Mouse (Mus musculus): ENCODE measurements around the gene Snx33. TPM values are rescaled to one million over a fixed set of nuclear protein-coding genes. Genes with fewer than 3 reads are reported as not detected.

Snx33 gene
- total and polyA plus RNA-seq, 2 experiments from 2014 or later = 5.2 to 11.4 TPM

GRCm38 (mm10) chr9:56903662-56904061, 24.5 kb downstream of the Snx33 start:
- ATAC-seq (ENCODE audit: insufficient read depth, low read depth) (no peak), DNase-seq (ENCODE audit: low spot score) (no peak)
- Histone ChIP-seq H3K9me3 (replicated peaks; ENCODE audit: control insufficient read depth, low read length) (no peaks in the 10 kb centered on the region), H3K27ac (ENCODE audit: low read depth) (no peak overlapping the region), H3K4me2 (ENCODE audit: low read depth, low read length) (no peak overlapping the region), H3K9ac (replicated peaks; ENCODE audit: low read depth, low read length) (no peak overlapping the region), H3K4me1 (ENCODE audit: control insufficient read depth, insufficient read depth) (peaks cover 4% of the 10 kb centered on the region; the same call in 1 of the 2 replicates), H3K4me3 (ENCODE audit: low read depth, low read length) (no peak overlapping the region), H3K27me3 (ENCODE audit: control insufficient read depth, insufficient read depth, low read length) (no peaks in the 10 kb centered on the region), H3K36me3 (replicated peaks; ENCODE audit: control insufficient read depth, insufficient read depth, low read length) (0 out of 2 replicates have a peak, but pooled peaks cover 3% of the 10 kb centered on the region)
- TF ChIP-seq EP300 (IDR thresholded peaks at IDR 0.05; ENCODE audit: low read depth) (no peak), CTCF (IDR thresholded peaks at IDR 0.05; ENCODE audit: low read depth) (no peak)
- 62% methylated on average over 3 of the region's 3 CpGs for WGBS

- no peak overlapping the region; the same call in 1 of the 2 replicates for H3K27ac ChIP-seq (ENCODE audit: low read depth)
- no peak for TF ChIP-seq EP300 (IDR thresholded peaks at IDR 0.05; ENCODE audit: low read depth)
- TF ChIP-seq CTCF (IDR thresholded peaks at IDR 0.05; ENCODE audit: low read depth) = no peak
- ATAC-seq (ENCODE audit: insufficient read depth, low read depth) = no peak
Measured at GRCm38 (mm10) chr9:56901187-56901586, 27.0 kb downstream of the Snx33 start.

GRCm38 (mm10) chr9:56900571-56900970, 27.6 kb downstream of the Snx33 start:
- Histone ChIP-seq H3K4me2 (ENCODE audit: low read depth, low read length) (no peak overlapping the region), H3K4me3 (ENCODE audit: low read depth, low read length) (no peak overlapping the region), H3K4me1 (ENCODE audit: control insufficient read depth, insufficient read depth) (0 out of 2 replicates have a peak, but pooled peaks cover 4% of the 10 kb centered on the region), H3K9ac (replicated peaks; ENCODE audit: low read depth, low read length) (no peak overlapping the region), H3K9me3 (replicated peaks; ENCODE audit: control insufficient read depth, low read length) (no peaks in the 10 kb centered on the region), H3K27me3 (ENCODE audit: control insufficient read depth, insufficient read depth, low read length) (no peaks in the 10 kb centered on the region), H3K27ac (ENCODE audit: low read depth) (no peak overlapping the region), H3K36me3 (replicated peaks; ENCODE audit: control insufficient read depth, insufficient read depth, low read length) (0 out of 2 replicates have a peak, but pooled peaks cover 14% of the 10 kb centered on the region)
- DNase-seq (ENCODE audit: low spot score) (peak; percentile 49), ATAC-seq (ENCODE audit: insufficient read depth, low read depth) (peak; percentile 32; the same call in 1 of the 2 replicates)
- no peak for TF ChIP-seq CTCF (IDR thresholded peaks at IDR 0.05; ENCODE audit: low read depth)
- no peak for TF ChIP-seq EP300 (IDR thresholded peaks at IDR 0.05; ENCODE audit: low read depth)
- 19% methylated on average over 9 of the region's 9 CpGs for WGBS

More at GRCm38 (mm10) chr9:56901187-56901586, 27.0 kb downstream of the Snx33 start:
- H3K36me3 ChIP-seq (replicated peaks; ENCODE audit: control insufficient read depth, insufficient read depth, low read length) = 0 out of 2 replicates have a peak, but pooled peaks cover 14% of the 10 kb centered on the region
- H3K9me3 ChIP-seq (replicated peaks; ENCODE audit: control insufficient read depth, low read length) = no peaks in the 10 kb centered on the region
- WGBS = 44% methylated on average over 8 of the region's 8 CpGs
- H3K4me1 ChIP-seq (ENCODE audit: control insufficient read depth, insufficient read depth) = 0 out of 2 replicates have a peak, but pooled peaks cover 4% of the 10 kb centered on the region
- no peak for DNase-seq (ENCODE audit: low spot score)
- H3K27me3 ChIP-seq (ENCODE audit: control insufficient read depth, insufficient read depth, low read length) = no peaks in the 10 kb centered on the region
- H3K9ac ChIP-seq (replicated peaks; ENCODE audit: low read depth, low read length) = no peak overlapping the region
- no peak overlapping the region for H3K4me3 ChIP-seq (ENCODE audit: low read depth, low read length)
- H3K4me2 ChIP-seq (ENCODE audit: low read depth, low read length) = no peak overlapping the region

GRCm38 (mm10) chr9:56900060-56900459, 28.1 kb downstream of the Snx33 start:
- no peak for TF ChIP-seq CTCF (IDR thresholded peaks at IDR 0.05; ENCODE audit: low read depth)
- no peak for TF ChIP-seq EP300 (IDR thresholded peaks at IDR 0.05; ENCODE audit: low read depth)
- no peak overlapping the region for H3K4me2 ChIP-seq (ENCODE audit: low read depth, low read length)
- H3K9ac ChIP-seq (replicated peaks; ENCODE audit: low read depth, low read length) = no peak overlapping the region
- no peaks in the 10 kb centered on the region for H3K27me3 ChIP-seq (ENCODE audit: control insufficient read depth, insufficient read depth, low read length)
- ATAC-seq (ENCODE audit: insufficient read depth, low read depth) (no peak), DNase-seq (ENCODE audit: low spot score) (no peak)
- no peak overlapping the region for H3K4me3 ChIP-seq (ENCODE audit: low read depth, low read length)
- H3K36me3 ChIP-seq (replicated peaks; ENCODE audit: control insufficient read depth, insufficient read depth, low read length) = 0 out of 2 replicates have a peak, but pooled peaks cover 18% of the 10 kb centered on the region
- H3K9me3 ChIP-seq (replicated peaks; ENCODE audit: control insufficient read depth, low read length) = no peaks in the 10 kb centered on the region
- 0 out of 2 replicates have a peak, but pooled peaks cover 4% of the 10 kb centered on the region for H3K4me1 ChIP-seq (ENCODE audit: control insufficient read depth, insufficient read depth)
- no peak overlapping the region for H3K27ac ChIP-seq (ENCODE audit: low read depth)

- Histone ChIP-seq H3K9me3 (replicated peaks; ENCODE audit: control insufficient read depth, low read length) (no peaks in the 10 kb centered on the region), H3K4me1 (ENCODE audit: control insufficient read depth, insufficient read depth) (0 out of 2 replicates have a peak, but pooled peaks cover 6% of the 10 kb centered on the region), H3K27me3 (ENCODE audit: control insufficient read depth, insufficient read depth, low read length) (no peaks in the 10 kb centered on the region), H3K27ac (ENCODE audit: low read depth) (no peak overlapping the region), H3K4me2 (ENCODE audit: low read depth, low read length) (no peak overlapping the region), H3K9ac (replicated peaks; ENCODE audit: low read depth, low read length) (no peak overlapping the region), H3K36me3 (replicated peaks; ENCODE audit: control insufficient read depth, insufficient read depth, low read length) (0 out of 2 replicates have a peak, but pooled peaks cover 21% of the 10 kb centered on the region), H3K4me3 (ENCODE audit: low read depth, low read length) (no peak overlapping the region)
- 83% methylated on average over 11 of the region's 11 CpGs for whole genome bisulfite sequencing
- ATAC-seq (ENCODE audit: insufficient read depth, low read depth) = no peak
- DNase-seq (ENCODE audit: low spot score) = no peak
- TF ChIP-seq EP300 (IDR thresholded peaks at IDR 0.05; ENCODE audit: low read depth) (no peak), CTCF (IDR thresholded peaks at IDR 0.05; ENCODE audit: low read depth) (no peak)
Measured at GRCm38 (mm10) chr9:56899409-56899808, 28.8 kb downstream of the Snx33 start.

- TF ChIP-seq CTCF (IDR thresholded peaks at IDR 0.05; ENCODE audit: low read depth) = no peak
- no peak for TF ChIP-seq EP300 (IDR thresholded peaks at IDR 0.05; ENCODE audit: low read depth)
- Histone ChIP-seq H3K4me2 (ENCODE audit: low read depth, low read length) (no peak overlapping the region), H3K4me1 (ENCODE audit: control insufficient read depth, insufficient read depth) (0 out of 2 replicates have a peak, but pooled peaks cover 10% of the 10 kb centered on the region), H3K27me3 (ENCODE audit: control insufficient read depth, insufficient read depth, low read length) (no peaks in the 10 kb centered on the region), H3K27ac (ENCODE audit: low read depth) (no peak overlapping the region), H3K9ac (replicated peaks; ENCODE audit: low read depth, low read length) (no peak overlapping the region), H3K36me3 (replicated peaks; ENCODE audit: control insufficient read depth, insufficient read depth, low read length) (peaks cover 32% of the 10 kb centered on the region; the same call in 1 of the 2 replicates), H3K4me3 (ENCODE audit: low read depth, low read length) (no peak overlapping the region), H3K9me3 (replicated peaks; ENCODE audit: control insufficient read depth, low read length) (no peaks in the 10 kb centered on the region)
- DNase-seq (ENCODE audit: low spot score) (no peak), ATAC-seq (ENCODE audit: insufficient read depth, low read depth) (no peak)
- 89% methylated on average over 12 of the region's 12 CpGs for WGBS
Measured at GRCm38 (mm10) chr9:56896779-56897178, 31.4 kb downstream of the Snx33 start.
